Mouse (Mus musculus) kidney, embryonic 14.5 days (tissue): ENCODE measurements around the gene Srcin1. TPM values are rescaled to one million over a fixed set of nuclear protein-coding genes. Genes with fewer than 3 reads are reported as not detected.
A peak's percentile ranks its signal among the peaks of the same experiment; 100 is the strongest.

ENCODE experiments used
- ATAC-seq: fragments of 200-750 bp; cut with Nextera tagmentation; 2 replicates; pipeline ENCODE4 v1.8.0; 2017; ENCODE audit warnings: moderate number of reproducible peaks, mild to moderate bottlenecking, moderate TSS enrichment, moderate library complexity; ENCODE audit not compliant: low FRiP score, low TSS enrichment
- H3K27ac ChIP-seq: fragments of 300-500 bp; sonication (generic); 2 replicates; pipeline ENCODE4 v1.5.1; 2014; ENCODE audit warnings: low read depth, mild to moderate bottlenecking, low read length, moderate library complexity, mixed read lengths
- H3K27me3 ChIP-seq: fragments of 300-500 bp; sonication (generic); 2 replicates; pipeline ENCODE4 v1.6.1; 2014; ENCODE audit warnings: mild to moderate bottlenecking, low read length; ENCODE audit not compliant: control insufficient read depth, insufficient read depth
- H3K36me3 ChIP-seq: fragments of 300-500 bp; sonication (generic); 2 replicates; pipeline ENCODE4 v1.6.1; 2014; ENCODE audit warnings: low read length, mixed read lengths; ENCODE audit not compliant: control insufficient read depth, insufficient read depth
- H3K4me1 ChIP-seq: fragments of 300-500 bp; sonication (generic); 2 replicates; pipeline ENCODE4 v1.6.1; 2014; ENCODE audit warnings: low read length, mixed read lengths; ENCODE audit not compliant: control insufficient read depth, insufficient read depth
- H3K4me2 ChIP-seq: fragments of 300-500 bp; sonication (generic); replicated peaks from 2 replicates; pipeline ENCODE4 v1.6.1; 2014; ENCODE audit warnings: low read depth, mild to moderate bottlenecking, low read length
- H3K4me3 ChIP-seq: fragments of 300-500 bp; sonication (generic); 2 replicates; pipeline ENCODE4 v1.5.1; 2014; ENCODE audit warnings: mild to moderate bottlenecking, low read length
- H3K9ac ChIP-seq: fragments of 300-500 bp; sonication (generic); 2 replicates; pipeline ENCODE4 v1.6.1; 2014; ENCODE audit warnings: low read depth, mild to moderate bottlenecking, low read length, moderate library complexity
- H3K9me3 ChIP-seq: fragments of 300-500 bp; sonication (generic); 2 replicates; pipeline ENCODE4 v1.6.1; 2016; ENCODE audit warnings: low read length; ENCODE audit not compliant: control insufficient read depth
- WGBS: fragments of 180-500 bp; shearing (Covaris S2); extraction: QIAGEN DNeasy Blood & Tissue Kit; methylation state at CpG from one replicate; pipeline ENCODE4 v1.1.7; 2014; 5-methylcytosine and 5-hydroxymethylcytosine counted together
- polyA plus RNA-seq: library from polyadenylated mRNA; unstranded; fragments of >200 nt; fragmentation: Nextera tagmentation; extraction: Ambion mirVana; gene quantifications from 2 replicates; pipeline ENCODE4 v1.2.1, GENCODE M21; 2014

Gene Srcin1
- polyA plus RNA-seq, 1 experiment from 2014 or later = 0.97 TPM

- no peak for ATAC-seq
- peaks cover 53% of the 10 kb centered on the region for H3K27me3 ChIP-seq
- no peak overlapping the region for H3K4me3 ChIP-seq
- H3K4me2 ChIP-seq = no peak overlapping the region
- no peaks in the 10 kb centered on the region for H3K9me3 ChIP-seq
- 18% methylated on average over 8 of the region's 8 CpGs for WGBS
- peaks cover 9% of the 10 kb centered on the region for H3K4me1 ChIP-seq
- H3K27ac ChIP-seq = no peak overlapping the region
- no peak overlapping the region for H3K9ac ChIP-seq
- no peaks in the 10 kb centered on the region for H3K36me3 ChIP-seq
Observed at GRCm38 (mm10) chr11:97552151-97552550, 23.8 kb downstream of the Srcin1 start.

GRCm38 (mm10) chr11:97548757-97549156 lies 27.2 kb downstream of the Srcin1 start:
- Histone ChIP-seq H3K4me1 (peaks cover 6% of the 10 kb centered on the region; the same call in 1 of the 2 replicates), H3K9me3 (no peaks in the 10 kb centered on the region), H3K4me3 (no peak overlapping the region), H3K27ac (no peak overlapping the region), H3K4me2 (no peak overlapping the region), H3K9ac (no peak overlapping the region), H3K27me3 (peaks cover 84% of the 10 kb centered on the region), H3K36me3 (no peaks in the 10 kb centered on the region)
- WGBS = 52% methylated on average over 8 of the region's 8 CpGs
- no peak for ATAC-seq

GRCm38 (mm10) chr11:97547957-97548706 lies 27.9 kb downstream of the Srcin1 start:
- WGBS = 67% methylated on average over 12 of the region's 12 CpGs
- ATAC-seq = no peak
- H3K27me3 ChIP-seq = peaks cover 84% of the 10 kb centered on the region
- no peak overlapping the region for H3K27ac ChIP-seq
- H3K9me3 ChIP-seq = no peaks in the 10 kb centered on the region
- no peak overlapping the region for H3K9ac ChIP-seq
- H3K4me2 ChIP-seq = no peak overlapping the region
- H3K4me3 ChIP-seq = no peak overlapping the region
- H3K4me1 ChIP-seq = peaks cover 6% of the 10 kb centered on the region; the same call in 1 of the 2 replicates
- H3K36me3 ChIP-seq = no peaks in the 10 kb centered on the region

- H3K4me3 ChIP-seq = peak overlapping the region; percentile 62
- H3K9ac ChIP-seq = peak overlapping the region; percentile 69
- H3K27me3 ChIP-seq = peaks cover 78% of the 10 kb centered on the region
- ATAC-seq = peak; percentile 53
- no peaks in the 10 kb centered on the region for H3K36me3 ChIP-seq
- H3K27ac ChIP-seq = no peak overlapping the region
- no peaks in the 10 kb centered on the region for H3K9me3 ChIP-seq
- peaks cover 13% of the 10 kb centered on the region; the same call in 1 of the 2 replicates for H3K4me1 ChIP-seq
- peak overlapping the region; percentile 99 for H3K4me2 ChIP-seq
- under 1% methylated on average over 46 of the region's 73 CpGs for WGBS
Observed at GRCm38 (mm10) chr11:97546804-97547411, 29.1 kb downstream of the Srcin1 start.

- no peaks in the 10 kb centered on the region for H3K36me3 ChIP-seq
- 2% methylated on average over 26 of the region's 26 CpGs for WGBS
- peaks cover 73% of the 10 kb centered on the region for H3K27me3 ChIP-seq
- peak overlapping the region; percentile 99 for H3K4me2 ChIP-seq
- ATAC-seq = peak; percentile 30; the same call in 1 of the 2 replicates
- peaks cover 14% of the 10 kb centered on the region; the same call in 1 of the 2 replicates for H3K4me1 ChIP-seq
- H3K27ac ChIP-seq = no peak overlapping the region
- peak overlapping the region; percentile 62 for H3K4me3 ChIP-seq
- peak overlapping the region; percentile 69; the same call in 1 of the 2 replicates for H3K9ac ChIP-seq
- H3K9me3 ChIP-seq = no peaks in the 10 kb centered on the region
Observed at GRCm38 (mm10) chr11:97545808-97546560, 30.0 kb downstream of the Srcin1 start.

GRCm38 (mm10) chr11:97543883-97544282 lies 32.1 kb downstream of the Srcin1 start:
- H3K4me2 ChIP-seq = no peak overlapping the region
- H3K4me1 ChIP-seq = peaks cover 14% of the 10 kb centered on the region; the same call in 1 of the 2 replicates
- no peak overlapping the region for H3K9ac ChIP-seq
- peaks cover 52% of the 10 kb centered on the region for H3K27me3 ChIP-seq
- 80% methylated on average over 9 of the region's 9 CpGs for WGBS
- H3K27ac ChIP-seq = no peak overlapping the region
- no peaks in the 10 kb centered on the region for H3K36me3 ChIP-seq
- no peak for ATAC-seq
- no peaks in the 10 kb centered on the region for H3K9me3 ChIP-seq
- no peak overlapping the region for H3K4me3 ChIP-seq

- WGBS = 66% methylated on average over 12 of the region's 12 CpGs
- Histone ChIP-seq H3K27me3 (peaks cover 46% of the 10 kb centered on the region), H3K36me3 (no peaks in the 10 kb centered on the region)
Observed at GRCm38 (mm10) chr11:97543181-97543733, 32.7 kb downstream of the Srcin1 start.

GRCm38 (mm10) chr11:97542171-97543150 lies 33.5 kb downstream of the Srcin1 start:
- no peak overlapping the region for H3K27ac ChIP-seq
- no peaks in the 10 kb centered on the region for H3K9me3 ChIP-seq
- ATAC-seq = no peak
- 50% methylated on average over 22 of the region's 22 CpGs for WGBS
- H3K4me3 ChIP-seq = no peak overlapping the region
- H3K27me3 ChIP-seq = peaks cover 44% of the 10 kb centered on the region
- peaks cover 16% of the 10 kb centered on the region for H3K4me1 ChIP-seq
- no peak overlapping the region for H3K9ac ChIP-seq
- H3K4me2 ChIP-seq = no peak overlapping the region
- H3K36me3 ChIP-seq = no peaks in the 10 kb centered on the region

More at GRCm38 (mm10) chr11:97543181-97543733, 32.7 kb downstream of the Srcin1 start:
- H3K9me3 ChIP-seq = no peaks in the 10 kb centered on the region
- no peak overlapping the region for H3K4me3 ChIP-seq
- ATAC-seq = no peak
- no peak overlapping the region for H3K4me2 ChIP-seq
- H3K4me1 ChIP-seq = peaks cover 14% of the 10 kb centered on the region; the same call in 1 of the 2 replicates
- H3K9ac ChIP-seq = no peak overlapping the region
- no peak overlapping the region for H3K27ac ChIP-seq
